Mouse (Mus musculus): Measurements from ENCODE around the gene Cyp4v3.
"Not testable (repeated sequence)": the region's sequence is repeated elsewhere in the genome, so short reads cannot be mapped to it uniquely, and the experiment has no call there.

The Cyp4v3 gene

DNA sequence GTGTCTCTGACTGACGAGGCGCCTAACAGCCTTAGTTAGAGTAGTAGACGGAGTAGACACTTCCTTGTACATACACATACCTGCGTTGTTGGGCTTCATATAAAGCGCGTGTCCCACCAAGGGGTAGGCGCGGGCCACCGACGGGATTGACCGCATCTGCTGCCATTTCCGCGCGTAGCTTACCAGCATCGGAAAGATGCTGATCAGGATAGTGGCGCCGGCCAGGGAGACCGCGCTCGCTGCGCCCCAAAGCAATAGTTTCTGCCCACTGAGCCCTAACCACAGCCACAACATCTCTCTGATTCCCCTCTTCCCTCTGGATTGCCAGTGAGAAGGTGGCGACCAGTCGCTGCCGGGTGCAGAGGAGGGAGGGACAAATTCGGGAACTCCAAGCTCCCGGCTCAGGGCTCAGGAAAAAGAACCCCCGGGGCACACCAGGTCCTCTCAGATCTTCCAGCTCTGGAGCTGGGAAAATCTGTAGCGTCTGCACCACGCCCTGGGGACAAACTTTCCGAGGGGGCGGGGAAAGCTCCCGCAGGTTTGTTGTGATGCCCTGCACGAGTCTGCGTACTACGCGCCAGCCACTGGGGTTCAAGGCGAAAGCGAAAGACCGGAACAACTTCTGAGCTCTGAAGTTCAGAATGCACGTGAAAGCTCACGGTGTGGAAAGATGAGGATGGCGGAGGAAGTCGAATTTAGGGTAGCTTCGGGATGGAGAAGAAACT lies at the start of gene Cyp4v3:
Cyp4v3 (minus strand) TSS at position 532 of the 725 bp plus-strand sequence.
- DNase-seq = no peak

DNA sequence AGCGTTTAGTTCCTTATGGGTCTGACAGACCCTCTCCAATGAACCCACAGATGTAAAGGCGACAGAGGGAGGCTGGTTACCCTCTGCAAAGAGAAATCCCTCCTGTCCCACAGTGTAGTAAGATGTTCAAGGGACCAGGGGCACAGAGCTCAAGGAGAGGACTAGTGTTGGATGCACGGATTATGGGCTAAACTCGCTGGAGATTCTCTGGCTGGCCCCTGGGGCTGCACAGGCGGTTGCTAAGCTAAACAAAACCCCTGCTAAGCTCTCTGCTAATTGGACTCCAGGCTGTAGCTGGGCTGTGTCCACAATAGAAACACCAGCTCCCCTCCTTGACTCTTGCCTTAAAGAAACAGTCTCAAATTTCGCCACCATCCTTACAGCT lies 48.9 kb upstream of the Cyp4v3 start, which contains the start of gene Fam149a:
Fam149a (minus strand) TSS at position 329 of the 385 bp plus-strand sequence.
- no peak for DNase-seq

DNA sequence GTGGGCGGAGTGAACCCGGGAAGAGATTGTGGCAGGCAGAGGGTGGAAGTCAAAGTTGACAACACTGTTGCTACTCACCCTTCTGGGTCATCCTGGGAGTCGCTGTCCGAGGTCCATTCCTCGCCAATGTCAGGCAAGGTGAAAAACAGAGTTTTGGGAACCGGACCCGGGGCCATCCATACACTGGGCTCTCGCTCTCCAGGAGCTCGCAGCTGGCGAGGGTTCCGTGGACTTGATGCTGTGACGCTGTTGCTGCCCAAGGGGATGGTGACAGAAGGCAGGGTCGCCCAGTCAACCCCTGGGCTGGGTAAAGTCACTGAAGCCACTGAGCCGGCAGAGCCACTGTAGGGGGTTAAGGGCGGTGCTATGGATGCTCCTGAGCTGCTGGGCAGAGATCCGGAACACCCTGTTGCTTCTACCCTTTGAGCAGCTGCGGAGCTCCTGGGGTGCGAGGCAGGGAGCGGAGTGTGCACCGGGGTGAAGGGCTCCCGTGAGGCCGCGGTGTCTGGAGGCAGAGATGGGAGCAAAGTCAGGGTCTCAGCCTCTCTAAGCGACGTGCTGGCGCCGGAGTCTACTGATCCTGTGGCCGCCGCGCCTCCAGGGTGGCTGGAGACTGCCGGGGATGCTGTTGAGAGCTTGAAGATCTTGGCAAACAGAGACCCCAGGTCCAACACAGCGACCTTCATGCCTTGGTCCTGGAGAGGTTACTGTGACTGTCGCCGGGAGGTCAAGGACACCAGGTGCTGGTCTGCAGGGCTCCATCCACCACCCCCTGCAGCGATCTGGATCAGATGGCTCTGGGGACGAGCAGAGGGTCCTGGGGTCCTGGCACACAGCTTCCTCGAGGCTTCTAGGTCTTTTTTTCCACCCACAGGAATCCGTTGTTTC lies 48.3 kb upstream of the Cyp4v3 start:
- DNase-seq = no peak

DNA sequence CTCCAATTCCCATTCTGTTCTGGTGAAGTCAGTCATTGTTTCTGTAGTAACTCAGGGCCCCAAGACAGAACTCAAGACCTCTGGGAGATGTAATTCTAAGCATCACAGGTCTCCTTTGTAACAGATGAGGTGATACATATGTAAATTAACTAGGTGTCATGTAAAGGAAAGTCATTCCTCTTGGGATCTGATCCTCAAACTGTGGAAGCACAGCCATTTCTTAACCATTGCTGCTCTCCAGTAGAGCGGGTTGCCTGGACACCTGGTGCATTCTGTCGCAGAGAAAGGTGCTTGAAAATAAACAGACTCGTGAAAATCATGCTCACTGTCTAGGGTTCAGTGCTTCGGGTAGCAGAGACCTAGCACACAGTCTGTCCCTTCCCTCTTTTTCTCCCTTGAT lies 47.6 kb upstream of the Cyp4v3 start:
- DNase-seq = no peak

DNA sequence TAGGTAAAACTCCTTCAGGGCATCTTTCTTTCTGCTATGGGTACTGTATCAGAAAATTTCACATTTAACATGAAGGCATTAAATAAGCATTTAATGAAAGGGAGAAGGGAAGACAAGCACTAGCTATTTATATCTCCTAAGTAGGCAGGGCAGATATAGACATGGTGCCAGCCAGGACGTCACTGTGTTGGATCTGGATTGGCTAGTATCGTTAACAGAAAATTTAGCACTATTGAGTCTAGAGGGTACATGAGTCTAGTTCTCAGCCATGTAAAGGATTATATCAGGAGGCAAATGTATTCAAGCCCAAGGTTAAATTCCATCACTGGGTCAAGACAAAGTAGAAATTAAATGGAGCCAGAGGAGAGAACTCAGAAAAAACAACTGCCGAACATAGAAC lies 41.1 kb upstream of the Cyp4v3 start:
- DNase-seq = no peak

DNA sequence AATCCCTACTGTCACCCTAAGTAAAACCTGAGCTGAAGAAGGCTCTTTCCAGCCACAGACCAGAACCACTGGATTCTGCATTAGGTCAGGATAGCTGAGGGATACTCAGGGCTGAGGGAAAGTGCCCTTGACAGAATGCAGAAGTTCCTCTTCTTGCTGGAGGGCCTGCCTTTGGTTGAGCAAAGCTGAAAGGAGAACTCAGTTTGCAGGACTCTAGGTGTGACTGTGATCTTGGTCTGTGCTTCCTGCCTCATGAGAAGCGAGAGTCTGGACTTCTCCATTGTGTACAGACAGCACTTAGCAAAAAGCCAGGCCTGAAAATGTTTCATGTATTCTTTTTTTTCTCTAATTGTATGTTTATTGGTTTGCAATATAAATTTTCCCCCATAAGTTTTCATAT lies 34.1 kb upstream of the Cyp4v3 start:
- no peak for DNase-seq

DNA sequence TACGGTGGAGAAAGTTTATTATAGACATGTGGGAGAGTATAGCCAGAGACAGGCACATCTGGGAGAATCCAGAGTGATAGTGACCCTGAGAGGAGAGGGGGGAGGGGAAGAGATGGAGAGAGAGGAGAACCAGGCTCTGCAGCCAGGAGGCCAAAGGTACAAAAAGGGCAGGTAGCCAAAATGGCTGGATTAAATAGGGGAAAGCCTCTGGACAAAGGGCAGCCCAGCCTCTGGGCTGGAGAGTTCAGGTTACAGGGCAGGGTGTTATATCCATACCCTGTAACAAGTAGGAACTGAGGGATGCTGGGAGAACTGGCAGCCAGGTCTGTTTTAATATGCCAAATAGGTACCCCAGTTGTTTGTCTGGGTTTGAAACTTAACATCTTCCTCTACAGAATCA lies 30.2 kb upstream of the Cyp4v3 start:
- no peak for DNase-seq

DNA sequence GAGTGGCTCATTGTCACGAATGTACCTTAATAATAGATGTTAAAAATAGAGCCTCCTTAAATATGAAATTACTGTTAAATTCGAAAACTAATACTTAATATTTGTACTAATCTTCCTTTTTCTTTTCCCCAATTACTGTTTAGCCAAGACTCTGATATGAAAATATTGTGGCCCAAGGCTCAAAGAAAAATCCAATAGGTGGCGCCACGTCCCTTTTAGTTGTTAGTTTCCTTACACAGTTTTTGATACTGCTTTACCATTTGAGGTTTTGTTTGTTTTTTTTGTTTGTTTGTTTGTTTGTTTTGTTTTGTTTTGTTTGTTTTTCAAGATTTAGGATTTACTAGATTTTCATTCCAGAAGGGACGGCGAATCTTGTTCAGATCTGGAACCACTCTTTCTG lies 29.3 kb upstream of the Cyp4v3 start:
- DNase-seq = no peak

DNA sequence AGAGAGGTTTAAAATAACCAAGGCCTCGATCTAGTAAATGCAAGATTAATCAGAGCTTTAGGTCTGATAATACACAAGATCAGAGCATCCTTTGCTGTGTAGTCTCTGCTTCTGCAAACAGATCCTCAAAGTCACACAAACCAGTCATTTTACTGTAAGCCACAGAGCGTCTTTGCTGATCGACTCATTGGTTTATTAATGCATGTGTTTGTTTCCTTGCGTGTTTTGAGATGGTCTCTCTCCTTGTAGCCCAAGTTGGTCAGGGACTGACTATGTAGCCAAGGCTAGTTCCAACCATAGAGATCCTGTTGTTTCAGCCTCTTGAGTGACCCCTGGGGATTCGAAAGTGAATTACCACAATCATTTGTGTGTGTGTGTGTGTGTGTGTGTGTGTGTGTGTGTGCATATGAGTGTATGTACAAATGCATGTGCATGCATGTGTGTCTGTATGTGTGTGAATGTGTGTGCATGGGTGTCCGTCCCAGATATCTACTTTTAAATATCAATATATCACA lies 26.1 kb upstream of the Cyp4v3 start:
- DNase-seq = peak; percentile 11

DNA sequence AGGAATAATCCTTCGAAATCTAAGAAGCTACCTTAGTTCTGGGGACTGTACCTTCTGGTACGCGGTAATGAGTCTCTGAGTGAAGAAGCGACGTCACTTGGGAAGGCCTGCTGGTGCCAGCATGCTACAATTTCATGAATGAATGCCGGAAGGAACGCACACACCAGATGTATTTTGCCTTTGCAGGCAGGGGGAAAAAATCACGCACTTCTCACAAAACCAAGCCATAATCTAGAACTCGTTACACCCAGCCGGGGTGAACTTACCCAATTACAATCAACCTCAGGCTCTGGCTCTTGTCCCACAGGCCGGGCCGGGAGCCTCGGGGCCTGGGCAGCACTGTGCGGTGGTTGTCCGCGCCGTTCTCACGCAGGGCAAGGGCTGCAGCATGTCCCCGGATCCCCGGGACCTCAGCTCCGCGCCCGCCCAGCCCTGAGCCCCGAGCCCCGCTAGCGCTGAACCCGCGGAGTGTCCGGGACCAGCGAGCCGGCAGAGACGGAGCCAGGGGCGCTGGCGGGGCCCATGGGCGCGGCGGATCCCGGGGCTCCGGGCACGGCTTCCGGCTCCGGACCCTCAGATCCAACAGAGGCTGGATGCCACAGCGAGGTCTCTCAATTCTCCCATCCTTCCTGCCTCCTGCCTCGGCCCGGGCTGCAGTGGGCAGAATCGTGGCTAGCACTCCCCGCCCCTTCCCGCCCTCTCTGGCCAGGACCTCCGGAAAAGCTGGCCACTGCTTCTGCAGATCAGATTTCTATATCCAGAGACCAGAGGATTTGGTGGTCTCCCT lies 25.3 kb upstream of the Cyp4v3 start:
- peak; percentile 50 for DNase-seq

DNA sequence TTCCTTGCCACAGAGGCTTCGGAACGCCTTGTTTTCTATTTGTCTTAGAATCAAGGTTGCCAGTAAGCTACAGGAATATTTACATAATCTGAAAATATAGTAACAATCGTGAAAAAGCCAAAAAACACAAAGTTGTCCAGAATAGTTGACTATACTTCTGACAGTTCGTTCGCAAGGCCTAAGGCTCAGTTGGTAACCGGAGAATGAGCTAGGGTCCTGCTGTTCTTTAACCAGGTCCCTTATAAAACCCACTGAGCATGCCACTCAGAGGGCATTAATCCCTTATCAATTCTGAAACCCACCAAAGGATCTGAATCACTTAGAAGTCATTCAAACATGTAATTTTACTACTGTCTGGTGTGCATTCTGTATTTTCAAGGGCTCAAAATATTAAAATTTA lies 22.8 kb upstream of the Cyp4v3 start:
- DNase-seq = no peak

DNA sequence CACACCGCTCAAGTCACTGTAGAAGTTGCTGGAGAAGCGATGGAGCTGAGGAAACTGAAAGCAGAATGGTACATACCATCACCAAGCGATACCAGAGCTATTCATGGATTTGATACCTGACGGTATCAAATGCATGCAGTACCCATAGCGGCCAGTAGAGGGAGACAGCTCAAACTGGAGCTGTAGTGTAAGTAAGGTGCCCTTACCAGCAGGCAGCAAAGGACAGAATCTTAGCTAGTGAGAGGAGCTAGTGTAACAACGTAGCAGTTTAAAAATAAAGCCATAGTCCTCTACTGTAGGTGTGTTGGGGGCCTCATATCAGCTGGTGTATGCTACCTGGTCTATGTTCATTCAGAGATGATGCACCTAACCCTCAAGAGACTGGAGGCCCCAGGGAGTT lies 12.0 kb upstream of the Cyp4v3 start:
- peak; percentile 33 for DNase-seq

DNA sequence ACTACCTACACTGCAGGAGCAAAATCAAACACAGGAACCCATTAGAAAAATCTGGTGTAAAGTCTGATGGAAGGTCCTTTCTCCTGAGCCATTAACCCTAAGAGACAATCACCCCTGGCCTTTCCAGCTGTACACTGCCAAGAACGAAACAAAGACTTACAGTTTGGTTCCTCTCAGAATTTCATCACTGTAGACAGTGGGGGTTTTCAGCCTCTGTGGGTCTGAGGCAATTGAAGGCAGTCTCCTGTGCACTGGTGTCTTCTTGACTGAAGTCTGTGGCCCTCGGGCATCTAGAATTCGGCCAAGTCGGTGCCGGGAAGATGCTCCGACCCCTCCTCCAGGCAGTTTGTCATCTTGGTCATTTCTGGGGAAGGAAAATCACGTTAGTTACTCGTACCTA lies 11.3 kb upstream of the Cyp4v3 start:
- DNase-seq = no peak

DNA sequence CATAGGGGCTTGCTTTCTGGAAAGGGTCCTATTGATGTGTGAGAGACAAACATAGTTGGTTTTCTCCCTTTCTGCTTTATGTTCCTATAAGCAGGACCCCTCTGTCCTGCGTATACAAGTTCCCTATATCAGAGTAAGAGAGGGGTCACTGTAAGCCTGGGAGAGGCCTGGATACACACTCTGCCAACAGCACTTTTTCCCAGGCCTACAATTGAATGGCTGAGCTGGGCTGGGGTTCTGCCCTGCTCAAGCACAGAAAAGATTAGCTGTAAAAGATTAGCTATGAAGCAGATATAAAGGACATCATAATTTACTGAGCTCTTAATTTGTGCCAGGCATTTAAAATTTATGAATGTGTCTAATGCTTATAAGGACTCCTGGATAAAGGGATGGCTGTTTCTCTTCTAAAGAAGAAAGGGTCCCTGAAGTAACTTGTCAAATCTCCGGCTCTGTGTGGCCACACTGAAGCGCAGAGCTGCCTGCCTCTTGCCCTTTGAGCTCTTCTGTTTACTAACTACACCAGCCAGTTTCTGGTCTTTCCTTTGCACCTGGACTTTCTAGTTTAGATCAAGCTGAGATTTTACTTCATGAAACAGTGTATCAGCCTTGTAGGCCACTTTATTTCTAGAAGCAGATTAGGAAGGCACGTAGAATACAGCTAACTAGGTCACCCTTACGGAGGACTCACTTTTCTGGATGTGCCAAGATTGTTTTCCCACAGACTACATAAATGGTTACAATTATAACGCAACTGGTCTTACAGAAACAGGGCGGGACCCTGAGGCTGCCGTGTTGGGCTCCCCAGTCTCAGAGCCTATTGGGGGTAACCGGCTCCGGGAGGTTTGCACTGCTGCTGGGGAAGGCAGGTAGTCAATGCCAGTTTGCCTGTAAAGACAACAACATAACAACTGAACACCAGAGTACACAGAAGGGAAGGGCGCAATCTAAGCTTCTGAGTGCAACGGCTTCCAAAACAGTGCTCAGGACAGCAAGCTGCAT lies 8.9 kb upstream of the Cyp4v3 start:
- no peak for DNase-seq

DNA sequence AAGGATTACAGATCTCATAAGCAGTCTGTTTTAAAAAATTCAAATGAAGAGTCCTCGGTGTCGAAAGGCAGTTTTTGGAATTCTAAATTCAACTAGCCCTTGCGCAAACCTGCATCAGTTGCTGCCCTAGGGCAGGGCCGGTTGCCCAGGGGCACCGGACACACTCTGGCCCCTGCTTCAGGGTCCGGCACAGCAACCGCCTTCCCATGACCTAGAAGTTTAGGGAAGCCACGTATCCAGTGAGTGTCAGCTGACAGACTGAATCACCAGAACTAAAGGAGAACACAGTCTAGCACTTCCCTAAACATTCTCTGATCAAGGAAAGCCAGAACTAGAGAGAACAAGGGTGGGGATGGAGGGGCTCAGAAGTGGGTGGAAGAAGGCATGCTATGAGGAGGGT lies 477 bp upstream of the Cyp4v3 start:
- DNase-seq = no peak

DNA sequence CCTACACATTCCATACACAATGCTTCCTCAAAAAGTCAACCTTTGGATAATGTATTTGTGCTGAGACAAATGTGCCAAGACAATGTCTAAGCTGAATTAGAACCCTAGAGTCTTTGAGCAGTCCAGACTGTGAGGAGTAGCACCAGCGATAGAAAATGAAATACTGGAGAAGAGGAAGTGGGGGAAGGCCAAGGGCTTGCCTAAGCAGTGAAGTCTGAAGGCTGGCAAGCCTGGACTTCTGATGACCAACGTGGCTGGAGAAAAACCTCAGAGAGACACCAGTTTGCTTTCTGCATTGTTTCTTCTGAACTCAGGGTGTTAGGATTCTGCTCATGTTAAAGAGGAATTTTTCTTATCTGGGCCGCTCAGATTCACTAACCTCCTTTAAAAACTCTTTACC lies 2.2 kb downstream of the Cyp4v3 start:
- DNase-seq = no peak

DNA sequence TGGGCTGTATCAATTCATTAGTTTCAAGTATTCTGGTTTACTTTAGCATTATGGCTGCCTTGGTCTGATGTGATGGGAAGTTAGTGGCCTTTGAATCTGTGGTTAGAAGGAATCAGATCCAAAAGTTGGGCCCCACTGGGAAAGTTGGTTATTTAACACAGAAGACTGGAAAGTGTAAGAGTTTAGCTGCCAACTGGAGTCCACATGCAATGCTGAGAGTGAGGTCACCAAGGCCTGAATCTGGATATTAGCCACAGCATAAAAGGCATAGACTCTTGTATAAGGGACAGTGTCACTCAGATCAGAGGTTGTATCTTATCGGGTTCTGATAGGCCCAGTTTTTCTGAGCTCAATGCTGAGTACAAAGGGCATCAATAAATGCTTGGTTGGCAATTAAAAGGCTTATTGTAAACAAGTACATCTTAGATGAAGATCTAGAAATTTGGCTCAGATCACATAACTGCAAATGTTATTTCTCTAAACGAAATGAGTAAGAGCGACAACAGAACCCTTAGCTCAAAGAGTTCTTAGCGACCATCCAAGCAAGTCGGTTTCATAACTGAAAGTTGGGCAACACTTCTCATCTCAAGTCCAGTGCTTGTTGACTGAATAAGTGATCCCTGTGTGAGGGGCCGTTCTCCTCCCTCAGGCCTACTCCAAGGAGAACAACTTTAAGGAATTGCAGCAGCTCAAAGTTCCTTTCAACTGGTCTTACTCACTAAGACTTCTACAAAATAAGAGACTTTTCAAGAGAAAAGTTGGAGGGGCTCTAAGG lies 3.6 kb downstream of the Cyp4v3 start:
- no peak for DNase-seq

DNA sequence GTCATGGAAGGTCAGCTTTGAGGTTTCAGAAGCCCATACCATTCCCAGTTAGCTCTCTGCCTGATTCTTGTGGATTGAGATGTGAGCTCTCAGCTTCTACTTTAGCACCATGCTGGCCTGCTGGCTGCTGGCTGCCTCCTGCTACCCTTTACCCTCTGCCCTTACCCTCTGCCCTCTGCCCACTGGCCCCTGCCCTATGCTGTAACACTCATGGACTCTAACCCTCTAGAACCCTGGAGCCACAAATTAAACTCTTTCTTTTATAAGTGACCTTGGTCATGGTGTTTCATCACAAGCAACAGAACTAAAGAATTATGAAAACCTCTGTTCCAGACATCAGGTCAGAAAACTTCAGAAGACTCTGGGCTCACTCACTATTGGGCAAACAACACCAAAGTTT lies 5.9 kb downstream of the Cyp4v3 start:
- DNase-seq = not testable (repeated sequence)

DNA sequence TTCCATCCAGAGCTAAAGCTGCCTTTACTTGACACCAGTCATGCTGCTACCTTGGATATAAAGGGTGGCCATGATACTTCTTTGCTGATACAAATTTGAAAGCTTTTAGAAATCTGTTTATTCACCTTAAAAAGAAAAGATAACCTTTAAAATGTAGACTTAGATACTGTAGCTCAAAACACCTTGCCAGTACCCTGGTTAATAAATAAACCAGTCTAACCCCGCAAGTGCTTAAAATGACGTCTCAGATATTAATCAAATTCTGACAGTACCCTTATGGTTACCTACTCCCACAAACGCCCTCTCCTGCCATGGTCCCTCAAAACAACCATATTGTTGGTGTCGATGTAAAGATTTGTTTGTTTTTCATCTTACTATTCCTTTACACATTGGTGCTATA lies 8.9 kb downstream of the Cyp4v3 start:
- no peak for DNase-seq

DNA sequence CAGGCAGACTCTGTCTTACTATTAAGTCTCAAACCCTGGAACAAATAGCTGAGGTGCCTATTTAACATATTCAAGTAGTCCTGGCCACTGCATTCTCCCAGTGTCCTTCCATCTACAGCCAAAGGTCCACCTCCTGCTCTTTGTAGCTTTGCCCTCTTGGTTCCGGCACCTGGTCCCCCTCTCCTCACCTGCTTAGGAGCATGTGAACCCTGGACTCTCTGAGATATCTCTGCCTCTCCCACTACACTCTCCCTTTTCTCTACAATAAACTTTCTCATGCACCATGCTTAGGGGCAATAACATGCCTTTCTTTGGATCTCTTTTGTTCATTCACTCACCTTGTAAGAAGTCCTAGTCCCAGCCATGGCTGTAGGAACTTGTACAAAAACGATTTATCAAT lies 11.7 kb downstream of the Cyp4v3 start:
- DNase-seq = no peak

DNA sequence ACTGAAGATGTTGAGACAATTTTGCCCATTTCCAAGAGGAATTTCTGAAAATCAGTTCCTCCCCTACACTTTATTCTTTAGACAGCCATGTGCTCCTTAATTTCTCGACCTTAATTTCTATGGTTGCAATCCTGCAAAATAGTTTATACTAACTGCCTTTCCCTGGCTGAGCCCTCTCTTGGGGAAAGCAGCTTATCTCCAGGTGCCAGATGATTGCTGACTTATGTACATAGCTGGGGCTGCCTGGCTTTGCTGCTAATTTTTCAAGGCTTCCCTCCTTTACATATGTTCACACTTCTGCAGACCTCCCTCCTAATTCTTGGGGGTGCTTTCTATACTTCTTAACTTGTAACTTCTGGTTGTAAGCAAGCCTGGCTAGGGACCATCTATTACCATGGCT lies 12.1 kb downstream of the Cyp4v3 start:
- DNase-seq = no peak
